Mouse (Mus musculus): ENCODE data around the gene Arfip1.

- no peak for TF ChIP-seq CTCF (IDR thresholded peaks at IDR 0.05; ENCODE audit: insufficient read depth, low read depth, low read length)
- TF ChIP-seq POLR2A (IDR thresholded peaks at IDR 0.05; ENCODE audit: insufficient read depth, low read depth, low read length), result no peak
Measured at GRCm38 (mm10) chr3:84602759-84603158, 20.3 kb upstream of the Arfip1 start.
